Mouse (Mus musculus) thymus, adult 2 months (tissue): ENCODE measurements around the gene Rft1. TPM values are rescaled to one million over a fixed set of nuclear protein-coding genes. Genes with fewer than 3 reads are reported as not detected.

ENCODE experiments used
- DNase-seq: peaks from one replicate; pipeline ENCODE4 v3.0.0; 2021
- H3K27ac ChIP-seq: fragments of 200-500 bp; 2 replicates; pipeline ENCODE4 v1.5.1; 2012; ENCODE audit warnings: low read length, control low read depth; ENCODE audit not compliant: control insufficient read depth, insufficient read depth
- H3K27me3 ChIP-seq: fragments of 200-500 bp; 2 replicates; pipeline ENCODE4 v1.6.1; 2012; ENCODE audit warnings: mild to moderate bottlenecking, low read length, moderate library complexity, mixed read lengths; ENCODE audit not compliant: control insufficient read depth, insufficient read depth
- H3K36me3 ChIP-seq: fragments of 200-500 bp; 2 replicates; pipeline ENCODE4 v1.6.1; 2012; ENCODE audit warnings: mild to moderate bottlenecking, low read length, moderate library complexity; ENCODE audit not compliant: control insufficient read depth, insufficient read depth
- H3K4me1 ChIP-seq: fragments of 200-500 bp; replicated peaks from 2 replicates; pipeline ENCODE4 v1.6.1; 2012; ENCODE audit warnings: low read length; ENCODE audit not compliant: control insufficient read depth, insufficient read depth
- H3K4me3 ChIP-seq: fragments of 200-500 bp; 2 replicates; pipeline ENCODE4 v1.5.1; 2012; ENCODE audit warnings: mild to moderate bottlenecking, low read length, control low read depth, moderate library complexity; ENCODE audit not compliant: control insufficient read depth, insufficient read depth
- CTCF ChIP-seq: fragments of 200-500 bp; IDR thresholded peaks from 2 replicates; pipeline ENCODE4 v1.5.1; 2012; ENCODE audit warnings: mild to moderate bottlenecking, control low read depth, low read length, moderate library complexity, borderline replicate concordance; ENCODE audit not compliant: control insufficient read depth, poor library complexity, insufficient read depth; ENCODE audit errors: extremely low read depth
- POLR2A ChIP-seq: fragments of 200-500 bp; IDR thresholded peaks from 2 replicates; pipeline ENCODE4 v1.6.1; 2012; ENCODE audit warnings: mild to moderate bottlenecking, low read length, control low read depth, moderate library complexity; ENCODE audit not compliant: control insufficient read depth, poor library complexity, insufficient read depth; ENCODE audit errors: extremely low read depth
- WGBS: fragments of 180-500 bp; shearing (Covaris S2); methylation state at CpG from one replicate; pipeline ENCODE4 v1.1.7; 2018; 5-methylcytosine and 5-hydroxymethylcytosine counted together
- polyA plus RNA-seq: library from polyadenylated mRNA; depleted of rRNA; stranded (reverse); fragments of >200 nt; gene quantifications from 2 replicates; pipeline ENCODE4 v1.2.3, GENCODE M21; 2012

The Rft1 gene
- polyA plus RNA-seq, 1 experiment = 13.8 TPM

- no peak for TF ChIP-seq POLR2A
- TF ChIP-seq CTCF = peak; percentile 85
- peak; percentile 49 for DNase-seq
- 47% methylated on average over 8 of the region's 8 CpGs for WGBS
- Histone ChIP-seq H3K4me3 (no peak overlapping the region), H3K27ac (no peak overlapping the region), H3K36me3 (no peaks in the 10 kb centered on the region), H3K4me1 (no peaks in the 10 kb centered on the region), H3K27me3 (no peaks in the 10 kb centered on the region)
Observed at GRCm38 (mm10) chr14:30699656-30700055, 45.5 kb downstream of the Rft1 start.

GRCm38 (mm10) chr14:30702512-30702911 is 48.4 kb downstream of the Rft1 start:
- WGBS = 81% methylated on average over 5 of the region's 5 CpGs

GRCm38 (mm10) chr14:30703079-30703478 is 48.9 kb downstream of the Rft1 start:
- no peak for TF ChIP-seq CTCF
- no peak for TF ChIP-seq POLR2A
- H3K27me3 ChIP-seq = no peaks in the 10 kb centered on the region
- no peak overlapping the region for H3K27ac ChIP-seq
- DNase-seq = no peak
- no peaks in the 10 kb centered on the region for H3K36me3 ChIP-seq
- no peaks in the 10 kb centered on the region for H3K4me1 ChIP-seq
- H3K4me3 ChIP-seq = no peak overlapping the region
- 93% methylated on average over 5 of the region's 5 CpGs for WGBS

More at GRCm38 (mm10) chr14:30702512-30702911, 48.4 kb downstream of the Rft1 start:
- Histone ChIP-seq H3K27ac (no peak overlapping the region), H3K36me3 (no peaks in the 10 kb centered on the region), H3K27me3 (no peaks in the 10 kb centered on the region), H3K4me1 (no peaks in the 10 kb centered on the region), H3K4me3 (no peak overlapping the region)
- no peak for DNase-seq
- TF ChIP-seq CTCF (no peak), POLR2A (no peak)

GRCm38 (mm10) chr14:30704098-30704855 is 50.1 kb downstream of the Rft1 start:
- H3K4me1 ChIP-seq = no peaks in the 10 kb centered on the region
- H3K27ac ChIP-seq = no peak overlapping the region
- TF ChIP-seq CTCF (no peak), POLR2A (no peak)
- no peaks in the 10 kb centered on the region for H3K36me3 ChIP-seq
- H3K4me3 ChIP-seq = no peak overlapping the region
- no peak for DNase-seq
- H3K27me3 ChIP-seq = no peaks in the 10 kb centered on the region
- WGBS = 94% methylated on average over 8 of the region's 8 CpGs

- H3K4me1 ChIP-seq = no peaks in the 10 kb centered on the region; the same call in 1 of the 2 replicates
- no peak for DNase-seq
- no peak overlapping the region for H3K27ac ChIP-seq
- no peak for TF ChIP-seq POLR2A
- TF ChIP-seq CTCF = no peak
- 96% methylated on average over 2 of the region's 2 CpGs for WGBS
- no peaks in the 10 kb centered on the region for H3K36me3 ChIP-seq
- H3K27me3 ChIP-seq = no peaks in the 10 kb centered on the region; the same call in 1 of the 2 replicates
- no peak overlapping the region for H3K4me3 ChIP-seq
Observed at GRCm38 (mm10) chr14:30711892-30712291, 57.7 kb downstream of the Rft1 start.

- no peak for DNase-seq
- H3K4me3 ChIP-seq = no peak overlapping the region
- TF ChIP-seq POLR2A (no peak), CTCF (no peak)
- H3K27ac ChIP-seq = no peak overlapping the region
- WGBS = 58% methylated on average over 1 of the region's 1 CpGs
- H3K36me3 ChIP-seq = no peaks in the 10 kb centered on the region
- H3K4me1 ChIP-seq = no peaks in the 10 kb centered on the region; the same call in 1 of the 2 replicates
- H3K27me3 ChIP-seq = no peaks in the 10 kb centered on the region; the same call in 1 of the 2 replicates
Observed at GRCm38 (mm10) chr14:30713769-30714168, 59.6 kb downstream of the Rft1 start.
